Comparison of ENCODE assay signal across 16 mouse cellular contexts in the genomic region with DNA sequence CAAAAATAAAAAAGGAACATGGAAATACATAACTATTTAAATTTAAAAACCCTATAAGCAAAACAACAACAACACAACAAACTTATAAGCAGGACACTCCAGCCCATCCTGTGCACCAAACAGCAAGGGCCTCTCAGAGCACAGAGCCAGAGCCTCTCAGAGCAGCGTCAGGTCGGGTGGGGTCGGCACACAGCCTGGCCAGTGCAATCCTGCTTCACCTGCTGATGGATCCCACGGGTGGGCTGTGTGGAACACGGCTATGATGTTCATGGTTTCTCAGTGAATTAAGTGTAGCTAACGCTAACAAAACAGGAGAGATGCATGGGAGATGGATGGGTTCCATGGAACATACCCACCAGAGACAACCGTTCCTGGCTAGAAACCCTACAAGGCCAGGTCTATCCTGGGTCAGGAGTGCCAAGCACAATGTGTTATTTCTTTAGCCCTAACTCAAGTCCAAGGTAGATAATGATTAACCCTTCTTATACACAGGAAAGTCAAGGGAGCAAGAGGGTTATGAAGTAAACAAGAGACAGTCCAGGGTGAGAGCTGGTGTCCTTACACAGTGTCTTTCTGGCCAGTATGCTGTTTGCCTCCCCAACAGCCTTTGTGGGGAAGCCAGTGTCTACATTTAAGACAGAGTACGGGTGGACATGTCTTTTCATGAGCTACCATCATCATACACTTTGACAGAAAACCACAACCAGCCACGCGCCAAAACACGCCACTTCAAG. TPM values are rescaled to one million over a fixed set of nuclear protein-coding genes. Genes with fewer than 3 reads are reported as not detected.
DNase-seq lines count a peak whose midpoint lies in the region; ATAC-seq lines count a peak whose summit lies in the region.
"Had no signal": no experiment of that assay in that cellular context is flagged by ENCODE, and none has a peak within 500 bp of the region (broad histone marks: within the 10 kb centered on the region; RNA-seq: fewer than 3 reads in every experiment).

No protein-coding gene starts in this region.

- H3K9me3 ChIP-seq in liver, embryonic 13.5 days (replicated peaks), result no peaks in the 10 kb centered on the region
- no peaks in the 10 kb centered on the region for H3K9me3 ChIP-seq in liver, embryonic 11.5 days (ENCODE audit: control insufficient read depth, low read length)
- no peaks in the 10 kb centered on the region for H3K9me3 ChIP-seq in intestine, embryonic 15.5 days
- no peaks in the 10 kb centered on the region for H3K9me3 ChIP-seq in heart, embryonic 12.5 days (replicated peaks)
- H3K9me3 ChIP-seq: embryonic facial prominence, embryonic 12.5 days; forebrain, embryonic 10.5 days; neural tube, embryonic 12.5 days had no signal

- H3K36me3 ChIP-seq in liver, embryonic 13.5 days, result peaks cover 3% of the 10 kb centered on the region; the same call in 1 of the 2 replicates
- H3K36me3 ChIP-seq in liver, embryonic 11.5 days (ENCODE audit: control insufficient read depth, insufficient read depth, low read length), result 0 out of 2 replicates have a peak, but pooled peaks cover 2% of the 10 kb centered on the region
- no peaks in the 10 kb centered on the region for H3K36me3 ChIP-seq in intestine, embryonic 15.5 days
- peaks cover 38% of the 10 kb centered on the region for H3K36me3 ChIP-seq in macrophage (ENCODE audit: inconsistent target)
- H3K36me3 ChIP-seq in heart, embryonic 12.5 days, result 0 out of 2 replicates have a peak, but pooled peaks cover 5% of the 10 kb centered on the region
- H3K36me3 ChIP-seq: embryonic facial prominence, embryonic 12.5 days; forebrain, embryonic 10.5 days; neural tube, embryonic 12.5 days had no signal

- H3K27me3 ChIP-seq in liver, embryonic 13.5 days, result no peaks in the 10 kb centered on the region
- no peaks in the 10 kb centered on the region for H3K27me3 ChIP-seq in liver, embryonic 11.5 days (replicated peaks; ENCODE audit: control insufficient read depth, insufficient read depth, low read length)
- no peaks in the 10 kb centered on the region for H3K27me3 ChIP-seq in intestine, embryonic 15.5 days (replicated peaks)
- H3K27me3 ChIP-seq in heart, embryonic 12.5 days (replicated peaks), result no peaks in the 10 kb centered on the region
- H3K27me3 ChIP-seq: embryonic facial prominence, embryonic 12.5 days; neural tube, embryonic 12.5 days had no signal

- peak; percentile 25 for DNase-seq in gastrocnemius, adult 18-20 months (ENCODE audit: low spot score)
- DNase-seq in gastrocnemius, postnatal 10 days, result no peak
- DNase-seq in liver, embryonic 13.5 days, result no peak
- DNase-seq in liver, embryonic 11.5 days (ENCODE audit: low spot score), result no peak
- no peak for DNase-seq in urinary bladder, adult 18-20 months (ENCODE audit: low spot score in 2 of 2)
- DNase-seq: adrenal gland, postnatal 25 days; layer of hippocampus, postnatal 36 days; left cerebral cortex, postnatal 4 days; lung, adult 2 months; thymus, adult 2 months had no signal

- 73% methylated on average over 11 of the region's 11 CpGs for WGBS in liver, embryonic 13.5 days (ENCODE audit: insufficient replicate concordance)
- WGBS in liver, embryonic 11.5 days, result 80% methylated on average over 11 of the region's 11 CpGs
- 78% methylated on average over 11 of the region's 11 CpGs for WGBS in intestine, embryonic 15.5 days
- WGBS in macrophage (ENCODE audit: missing documents), result 87% methylated on average over 11 of the region's 11 CpGs
- 84% methylated on average over 11 of the region's 11 CpGs for WGBS in heart, embryonic 12.5 days

- peak overlapping the region; percentile 34; the same call in 1 of the 2 replicates for H3K27ac ChIP-seq in liver, embryonic 13.5 days
- H3K27ac ChIP-seq in liver, embryonic 11.5 days (ENCODE audit: low read depth, low read length), result no peak overlapping the region
- no peak overlapping the region for H3K27ac ChIP-seq in intestine, embryonic 15.5 days
- H3K27ac ChIP-seq in macrophage, result peak overlapping the region; percentile 4; the same call in 1 of the 2 replicates
- H3K27ac ChIP-seq in heart, embryonic 12.5 days (ENCODE audit: poor library complexity, severe bottlenecking), result no peak overlapping the region
- H3K27ac ChIP-seq: embryonic facial prominence, embryonic 12.5 days; forebrain, embryonic 10.5 days; neural tube, embryonic 12.5 days had no signal

- H3K9ac ChIP-seq in liver, embryonic 13.5 days, result no peak overlapping the region
- no peak overlapping the region for H3K9ac ChIP-seq in liver, embryonic 11.5 days (ENCODE audit: low read depth, low read length)
- no peak overlapping the region for H3K9ac ChIP-seq in intestine, embryonic 15.5 days
- H3K9ac ChIP-seq in heart, embryonic 12.5 days, result no peak overlapping the region
- H3K9ac ChIP-seq: embryonic facial prominence, embryonic 12.5 days; neural tube, embryonic 12.5 days had no signal

- peaks cover 97% of the 10 kb centered on the region for H3K79me2 ChIP-seq in macrophage (ENCODE audit: inconsistent target)

- no peak overlapping the region for H3K4me2 ChIP-seq in liver, embryonic 13.5 days
- no peak overlapping the region for H3K4me2 ChIP-seq in liver, embryonic 11.5 days
- no peak overlapping the region for H3K4me2 ChIP-seq in intestine, embryonic 15.5 days (replicated peaks)
- H3K4me2 ChIP-seq in heart, embryonic 12.5 days, result no peak overlapping the region
- H3K4me2 ChIP-seq: embryonic facial prominence, embryonic 12.5 days; neural tube, embryonic 12.5 days had no signal

- ATAC-seq in liver, embryonic 13.5 days (ENCODE audit: low read depth), result no peak
- no peak for ATAC-seq in liver, embryonic 11.5 days (replicated peaks; ENCODE audit: low FRiP score)
- ATAC-seq in intestine, embryonic 15.5 days, result 0 out of 2 replicates have a peak, but pooled peaks have one; percentile 16
- ATAC-seq in heart, embryonic 12.5 days (ENCODE audit: insufficient number of reproducible peaks, low FRiP score), result no peak

- peaks cover 51% of the 10 kb centered on the region for H3K4me1 ChIP-seq in liver, embryonic 13.5 days (replicated peaks)
- H3K4me1 ChIP-seq in liver, embryonic 11.5 days (replicated peaks; ENCODE audit: control insufficient read depth, insufficient read depth, low read length), result peaks cover 13% of the 10 kb centered on the region
- H3K4me1 ChIP-seq in intestine, embryonic 15.5 days (replicated peaks), result peaks cover 14% of the 10 kb centered on the region; the same call in 1 of the 2 replicates
- H3K4me1 ChIP-seq in heart, embryonic 12.5 days (replicated peaks), result peaks cover 30% of the 10 kb centered on the region
- H3K4me1 ChIP-seq: embryonic facial prominence, embryonic 12.5 days had no signal

- H3K4me3 ChIP-seq in liver, embryonic 13.5 days (replicated peaks), result no peak overlapping the region
- H3K4me3 ChIP-seq in liver, embryonic 11.5 days (ENCODE audit: low read depth, low read length), result no peak overlapping the region
- no peak overlapping the region for H3K4me3 ChIP-seq in intestine, embryonic 15.5 days (replicated peaks)
- H3K4me3 ChIP-seq in macrophage (ENCODE audit: inconsistent target), result no peak overlapping the region
- H3K4me3 ChIP-seq in heart, embryonic 12.5 days, result no peak overlapping the region
- H3K4me3 ChIP-seq: embryonic facial prominence, embryonic 12.5 days; forebrain, embryonic 10.5 days; neural tube, embryonic 12.5 days had no signal

RNA-seq across cellular contexts. Expression of gene Frmd8, which starts 43.7 kb away (rescaled TPM):
- total RNA-seq in gastrocnemius, adult 18-20 months (2021), result 1 to 10 TPM; 2.9 to 3.2 TPM
- total RNA-seq in gastrocnemius, postnatal 10 days (2021), result 10 to 100 TPM in 1 of 2 experiments, 1 to 10 TPM in 1; 7.4 to 10.3 TPM
- 13.9 and 15.8 TPM in 2 replicates for polyA plus RNA-seq in liver, embryonic 13.5 days (2015; fragmentation: Nextera tagmentation; extraction: Ambion mirVana)
- polyA plus RNA-seq in liver, embryonic 11.5 days (2014; fragmentation: Nextera tagmentation; extraction: Ambion mirVana), result 26.8 and 27.9 TPM in 2 replicates
- polyA plus RNA-seq in intestine, embryonic 15.5 days (2015; fragmentation: Nextera tagmentation; extraction: Ambion mirVana), result 26.9 and 28.0 TPM in 2 replicates
- 10 to 100 TPM in 20 of 26 experiments, 1 to 10 TPM in 6; 4.2 to 72.2 (median 26.5) TPM for total RNA-seq in macrophage (2018; cell fraction: chromatin; rRNA removed)
- 10 to 100 TPM; 14.6 to 30.6 (median 23.5) TPM for total RNA-seq in macrophage (2018; cell fraction: cytosol; rRNA removed)
- 10 to 100 TPM in 25 of 26 experiments, 1 to 10 TPM in 1; 8.8 to 44.5 (median 22.9) TPM for total RNA-seq in macrophage (2018; cell fraction: nucleus; rRNA removed)
- polyA plus RNA-seq in macrophage (2018), result 8.1 to 26.2 TPM (median 19.8 TPM) in 3 replicates
- 33.7 and 34.2 TPM in 2 replicates for polyA plus RNA-seq in heart, embryonic 12.5 days (2016; fragmentation: Nextera tagmentation; extraction: Ambion mirVana)

RNA-seq across cellular contexts. Expression of gene Slc25a45, which starts 46.2 kb away (rescaled TPM):
- under 1 TPM; 0.59 to 0.90 TPM for total RNA-seq in gastrocnemius, adult 18-20 months (2021)
- total RNA-seq in gastrocnemius, postnatal 10 days (2021), result 1 to 10 TPM; 2.6 to 3.5 TPM
- polyA plus RNA-seq in liver, embryonic 13.5 days (2015; fragmentation: Nextera tagmentation; extraction: Ambion mirVana), result 5.7 and 6.8 TPM in 2 replicates
- polyA plus RNA-seq in liver, embryonic 11.5 days (2014; fragmentation: Nextera tagmentation; extraction: Ambion mirVana), result 7.5 and 8.2 TPM in 2 replicates
- polyA plus RNA-seq in intestine, embryonic 15.5 days (2015; fragmentation: Nextera tagmentation; extraction: Ambion mirVana), result 3.5 and 4.2 TPM in 2 replicates
- 100 to 1,000 TPM in 13 of 26 experiments, 10 to 100 TPM in 11, 1 to 10 TPM in 2; 8.2 to 252 (median 93.8) TPM for total RNA-seq in macrophage (2018; cell fraction: chromatin; rRNA removed)
- 10 to 100 TPM; 23.1 to 86.6 (median 55.7) TPM for total RNA-seq in macrophage (2018; cell fraction: cytosol; rRNA removed)
- 100 to 1,000 TPM in 15 of 26 experiments, 10 to 100 TPM in 11; 18.0 to 263 (median 107) TPM for total RNA-seq in macrophage (2018; cell fraction: nucleus; rRNA removed)
- 44.6 to 74.8 TPM (median 53.2 TPM) in 3 replicates for polyA plus RNA-seq in macrophage (2018)
- 3.5 and 3.9 TPM in 2 replicates for polyA plus RNA-seq in heart, embryonic 12.5 days (2016; fragmentation: Nextera tagmentation; extraction: Ambion mirVana)

Comparison
In these comparisons a context has a peak if more than half of its experiments do, and no peak if none do; other contexts are left out.
1. H3K27ac ChIP-seq: peak in liver, embryonic 13.5 days (single experiment) and macrophage (single experiment); none in liver, embryonic 11.5 days (single experiment), intestine, embryonic 15.5 days (single experiment) and heart, embryonic 12.5 days (single experiment).